Mouse (Mus musculus) forebrain, embryonic 11.5 days (tissue): ENCODE data around the gene Clstn1. TPM values are rescaled to one million over a fixed set of nuclear protein-coding genes. Genes with fewer than 3 reads are reported as not detected.
A peak's percentile ranks its signal among the peaks of the same experiment; 100 is the strongest.

Source experiments
- ATAC-seq: fragments of 200-750 bp; cut with Nextera tagmentation; replicated peaks from 2 replicates; pipeline ENCODE4 v1.8.0; 2017; ENCODE audit warnings: moderate TSS enrichment; ENCODE audit not compliant: low FRiP score
- DNase-seq: peaks from one replicate; pipeline ENCODE4 v3.0.0-alpha.2; 2017; ENCODE audit warnings: low spot score
- H3K27ac ChIP-seq: fragments of 300-500 bp; sonication (generic); 2 replicates; pipeline ENCODE4 v1.5.1; 2014; ENCODE audit warnings: low read depth, low read length
- H3K27me3 ChIP-seq: fragments of 300-500 bp; sonication (generic); 2 replicates; pipeline ENCODE4 v1.6.1; 2014; ENCODE audit warnings: mild to moderate bottlenecking, low read length, mixed read lengths; ENCODE audit not compliant: control insufficient read depth, insufficient read depth
- H3K36me3 ChIP-seq: fragments of 300-500 bp; sonication (generic); 2 replicates; pipeline ENCODE4 v1.6.1; 2014; ENCODE audit warnings: mild to moderate bottlenecking, low read length, moderate library complexity, mixed read lengths; ENCODE audit not compliant: control insufficient read depth, insufficient read depth
- H3K4me1 ChIP-seq: fragments of 300-500 bp; sonication (generic); replicated peaks from 2 replicates; pipeline ENCODE4 v1.6.1; 2014; ENCODE audit warnings: low read length, mixed read lengths; ENCODE audit not compliant: control insufficient read depth, insufficient read depth
- H3K4me2 ChIP-seq: fragments of 300-500 bp; sonication (generic); 2 replicates; pipeline ENCODE4 v1.6.1; 2014; ENCODE audit warnings: low read depth, mild to moderate bottlenecking, low read length, moderate library complexity, mixed read lengths; ENCODE audit not compliant: severe bottlenecking
- H3K4me3 ChIP-seq: fragments of 300-500 bp; sonication (generic); 2 replicates; pipeline ENCODE4 v1.5.1; 2014; ENCODE audit warnings: low read depth, low read length
- H3K9ac ChIP-seq: fragments of 300-500 bp; sonication (generic); 2 replicates; pipeline ENCODE4 v1.6.1; 2014; ENCODE audit warnings: low read length
- H3K9me3 ChIP-seq: fragments of 300-500 bp; sonication (generic); 2 replicates; pipeline ENCODE4 v1.6.1; 2016; ENCODE audit warnings: low read length, mixed read lengths; ENCODE audit not compliant: control insufficient read depth
- WGBS: fragments of 180-500 bp; shearing (Covaris S2); extraction: QIAGEN DNeasy Blood & Tissue Kit; methylation state at CpG from one replicate; pipeline ENCODE4 v1.1.7; 2014; 5-methylcytosine and 5-hydroxymethylcytosine counted together
- polyA plus RNA-seq: library from polyadenylated mRNA; unstranded; fragments of >200 nt; fragmentation: Nextera tagmentation; extraction: Ambion mirVana; gene quantifications from 2 replicates; pipeline ENCODE4 v1.2.1, GENCODE M21; 2014

Clstn1 gene
- polyA plus RNA-seq, 1 experiment from 2014 or later: 48.1 TPM

- H3K4me3 ChIP-seq: no peak overlapping the region
- no peaks in the 10 kb centered on the region for H3K36me3 ChIP-seq
- ATAC-seq: no peak
- WGBS: 69% methylated on average over 13 of the region's 13 CpGs
- DNase-seq: no peak
- no peak overlapping the region for H3K27ac ChIP-seq
- no peak overlapping the region for H3K4me2 ChIP-seq
- no peaks in the 10 kb centered on the region for H3K27me3 ChIP-seq
- no peaks in the 10 kb centered on the region for H3K9me3 ChIP-seq
- H3K9ac ChIP-seq: no peak overlapping the region
- peaks cover 2% of the 10 kb centered on the region; the same call in 1 of the 2 replicates for H3K4me1 ChIP-seq
Measured at GRCm38 (mm10) chr4:149578085-149578681, 8.1 kb upstream of the Clstn1 start.

GRCm38 (mm10) chr4:149578831-149579230 lies 7.4 kb upstream of the Clstn1 start:
- H3K27ac ChIP-seq: no peak overlapping the region
- no peak overlapping the region for H3K4me2 ChIP-seq
- no peak for ATAC-seq
- no peaks in the 10 kb centered on the region for H3K36me3 ChIP-seq
- no peak overlapping the region for H3K9ac ChIP-seq
- peaks cover 2% of the 10 kb centered on the region; the same call in 1 of the 2 replicates for H3K4me1 ChIP-seq
- H3K4me3 ChIP-seq: no peak overlapping the region
- DNase-seq: peak; percentile 44
- no peaks in the 10 kb centered on the region for H3K27me3 ChIP-seq
- WGBS: 31% methylated on average over 7 of the region's 7 CpGs
- H3K9me3 ChIP-seq: no peaks in the 10 kb centered on the region

GRCm38 (mm10) chr4:149585236-149585635 lies 1.0 kb upstream of the Clstn1 start:
- peak; percentile 53 for DNase-seq
- WGBS: 88% methylated on average over 8 of the region's 8 CpGs
- ATAC-seq: no peak
- H3K36me3 ChIP-seq: no peaks in the 10 kb centered on the region
- no peak overlapping the region for H3K4me2 ChIP-seq
- no peaks in the 10 kb centered on the region for H3K9me3 ChIP-seq
- H3K27me3 ChIP-seq: peaks cover 4% of the 10 kb centered on the region; the same call in 1 of the 2 replicates
- no peak overlapping the region for H3K27ac ChIP-seq
- no peak overlapping the region for H3K9ac ChIP-seq
- H3K4me3 ChIP-seq: no peak overlapping the region
- peaks cover 9% of the 10 kb centered on the region; the same call in 1 of the 2 replicates for H3K4me1 ChIP-seq

GRCm38 (mm10) chr4:149586783-149587595 lies 721 bp downstream of the Clstn1 start:
- peak overlapping the region; percentile 92 for H3K9ac ChIP-seq
- peak overlapping the region; percentile 99 for H3K4me2 ChIP-seq
- ATAC-seq (peak; percentile 64), DNase-seq (peak; percentile 72)
- under 1% methylated on average over 72 of the region's 72 CpGs for WGBS
- H3K9me3 ChIP-seq: no peaks in the 10 kb centered on the region
- peak overlapping the region; percentile 92 for H3K4me3 ChIP-seq
- H3K27ac ChIP-seq: no peak overlapping the region
- H3K27me3 ChIP-seq: peaks cover 4% of the 10 kb centered on the region; the same call in 1 of the 2 replicates
- no peaks in the 10 kb centered on the region for H3K36me3 ChIP-seq
- H3K4me1 ChIP-seq: peaks cover 9% of the 10 kb centered on the region; the same call in 1 of the 2 replicates

GRCm38 (mm10) chr4:149587596-149588168 lies 1.4 kb downstream of the Clstn1 start:
- WGBS: 4% methylated on average over 24 of the region's 24 CpGs
- peak overlapping the region; percentile 92 for H3K9ac ChIP-seq
- DNase-seq: no peak
- H3K27ac ChIP-seq: no peak overlapping the region
- H3K27me3 ChIP-seq: peaks cover 4% of the 10 kb centered on the region; the same call in 1 of the 2 replicates
- H3K9me3 ChIP-seq: no peaks in the 10 kb centered on the region
- H3K4me2 ChIP-seq: peak overlapping the region; percentile 99
- peaks cover 10% of the 10 kb centered on the region; the same call in 1 of the 2 replicates for H3K4me1 ChIP-seq
- no peaks in the 10 kb centered on the region for H3K36me3 ChIP-seq
- H3K4me3 ChIP-seq: peak overlapping the region; percentile 92
- 0 out of 2 replicates have a peak, but pooled peaks have one; percentile 3 for ATAC-seq

- H3K9ac ChIP-seq: no peak overlapping the region
- WGBS: 78% methylated on average over 1 of the region's 1 CpGs
- ATAC-seq (no peak), DNase-seq (no peak)
- H3K9me3 ChIP-seq: no peaks in the 10 kb centered on the region
- no peak overlapping the region for H3K4me3 ChIP-seq
- H3K27me3 ChIP-seq: peaks cover 4% of the 10 kb centered on the region; the same call in 1 of the 2 replicates
- peaks cover 10% of the 10 kb centered on the region; the same call in 1 of the 2 replicates for H3K4me1 ChIP-seq
- H3K27ac ChIP-seq: no peak overlapping the region
- H3K4me2 ChIP-seq: no peak overlapping the region
- no peaks in the 10 kb centered on the region for H3K36me3 ChIP-seq
Measured at GRCm38 (mm10) chr4:149590200-149590599, 3.9 kb downstream of the Clstn1 start.

GRCm38 (mm10) chr4:149591486-149591885 lies 5.2 kb downstream of the Clstn1 start:
- ATAC-seq (no peak), DNase-seq (no peak)
- Histone ChIP-seq H3K36me3 (no peaks in the 10 kb centered on the region), H3K4me3 (no peak overlapping the region), H3K27ac (no peak overlapping the region), H3K9me3 (no peaks in the 10 kb centered on the region), H3K4me2 (no peak overlapping the region), H3K9ac (no peak overlapping the region), H3K4me1 (0 out of 2 replicates have a peak, but pooled peaks cover 7% of the 10 kb centered on the region), H3K27me3 (peaks cover 4% of the 10 kb centered on the region; the same call in 1 of the 2 replicates)
- WGBS: 90% methylated on average over 2 of the region's 2 CpGs

- no peak for ATAC-seq
- Histone ChIP-seq H3K4me2 (no peak overlapping the region), H3K27ac (no peak overlapping the region), H3K36me3 (no peaks in the 10 kb centered on the region), H3K4me3 (no peak overlapping the region), H3K27me3 (no peaks in the 10 kb centered on the region), H3K9me3 (no peaks in the 10 kb centered on the region), H3K9ac (no peak overlapping the region), H3K4me1 (0 out of 2 replicates have a peak, but pooled peaks cover 2% of the 10 kb centered on the region)
- no peak for DNase-seq
- WGBS: 81% methylated on average over 9 of the region's 9 CpGs
Measured at GRCm38 (mm10) chr4:149594913-149595581, 8.8 kb downstream of the Clstn1 start.
